Mouse (Mus musculus) NIH3T3 (cell line): ENCODE data around the gene Slco3a1.

ENCODE experiments used
- DNase-seq: peaks from one replicate; pipeline ENCODE4 v3.0.0-alpha.2; 2012; ENCODE audit warnings: low read depth

Gene Slco3a1

GRCm38 (mm10) chr7:74347026-74347425, 207.6 kb downstream of the Slco3a1 start:
- DNase-seq = no peak

DNA sequence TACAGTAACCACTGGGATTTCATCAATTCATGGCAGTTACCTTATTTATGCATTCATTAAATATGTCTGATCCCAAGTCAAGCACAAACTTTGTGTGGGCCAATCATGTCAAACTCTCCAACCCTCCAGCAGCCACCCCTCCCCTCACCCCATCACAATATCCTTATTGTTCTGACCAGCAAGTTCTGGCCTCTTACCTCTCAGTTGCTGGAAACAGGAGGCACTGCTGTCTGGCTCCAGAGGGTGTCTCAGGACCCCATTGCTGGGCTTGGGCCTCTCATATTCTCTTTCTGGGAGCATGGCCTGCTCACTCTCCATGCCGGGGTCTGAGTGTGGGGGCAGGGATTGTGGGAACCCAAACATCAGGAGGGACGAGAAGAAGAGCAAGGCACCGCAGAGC, 208.1 kb downstream of the Slco3a1 start:
- DNase-seq = no peak

- DNase-seq = no peak
These were observed 213.3 kb downstream of the Slco3a1 start for GRCm38 (mm10) chr7:74341149-74341805.

GRCm38 (mm10) chr7:74340419-74340954, 214.1 kb downstream of the Slco3a1 start:
- DNase-seq = no peak

DNA sequence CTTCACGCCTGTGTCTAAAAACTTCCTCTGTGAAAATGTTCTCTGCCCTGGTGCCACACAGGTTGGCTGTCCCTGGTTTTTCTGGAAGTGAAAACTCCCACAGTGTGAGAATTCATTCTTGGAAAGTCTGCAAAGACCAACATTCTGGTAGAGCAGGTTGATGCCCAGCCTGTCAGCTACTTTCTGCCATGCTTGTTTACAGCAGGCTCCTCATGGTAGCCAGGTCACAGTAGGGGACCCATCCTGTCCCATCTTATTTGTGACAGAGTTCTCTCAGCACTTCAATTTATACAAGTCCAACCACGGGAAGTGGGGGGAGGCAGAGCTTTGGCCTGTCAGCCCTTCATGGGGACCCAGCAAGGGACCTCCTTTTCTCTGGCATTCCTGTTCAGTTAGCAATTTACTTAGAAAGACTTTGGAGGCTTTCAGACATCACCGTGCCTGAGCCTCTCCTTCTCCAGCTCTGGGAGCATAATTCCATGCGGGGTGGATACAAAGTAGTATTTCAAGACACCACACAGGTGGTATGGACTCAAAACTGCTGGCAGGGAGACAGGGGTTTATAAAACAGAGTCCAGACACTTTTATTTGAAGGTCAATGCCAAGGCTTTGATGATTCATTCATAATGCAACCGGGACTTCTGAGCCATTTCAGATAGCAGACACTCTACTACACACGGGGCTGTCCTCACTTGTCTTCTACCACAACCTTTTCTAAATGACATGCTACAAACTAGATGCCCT, 216.7 kb downstream of the Slco3a1 start:
- DNase-seq = no peak

DNA sequence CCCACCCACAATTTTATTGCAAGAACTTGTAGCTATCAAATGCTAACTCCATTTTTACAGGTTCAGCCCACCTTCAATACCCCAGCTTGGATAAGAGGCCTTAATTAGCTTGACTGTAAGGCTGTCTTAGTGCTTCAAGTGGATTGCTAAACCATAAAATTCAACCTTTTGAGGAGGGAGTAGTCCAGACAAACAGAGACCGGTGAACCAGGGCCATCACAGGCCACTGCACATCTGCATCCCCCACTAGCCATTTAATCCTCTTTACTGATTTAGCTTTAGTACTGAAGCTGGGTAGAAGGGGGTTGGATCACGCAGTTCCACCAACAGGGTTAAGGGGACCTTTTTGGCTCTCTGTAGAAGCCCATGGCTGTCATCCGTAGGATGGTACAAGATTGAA, 222.3 kb downstream of the Slco3a1 start:
- DNase-seq = no peak

- peak; percentile 80 for DNase-seq
These were observed 223.5 kb downstream of the Slco3a1 start for GRCm38 (mm10) chr7:74330858-74331726.

- DNase-seq = no peak
These were observed 224.3 kb downstream of the Slco3a1 start for GRCm38 (mm10) chr7:74330117-74330857.

DNA sequence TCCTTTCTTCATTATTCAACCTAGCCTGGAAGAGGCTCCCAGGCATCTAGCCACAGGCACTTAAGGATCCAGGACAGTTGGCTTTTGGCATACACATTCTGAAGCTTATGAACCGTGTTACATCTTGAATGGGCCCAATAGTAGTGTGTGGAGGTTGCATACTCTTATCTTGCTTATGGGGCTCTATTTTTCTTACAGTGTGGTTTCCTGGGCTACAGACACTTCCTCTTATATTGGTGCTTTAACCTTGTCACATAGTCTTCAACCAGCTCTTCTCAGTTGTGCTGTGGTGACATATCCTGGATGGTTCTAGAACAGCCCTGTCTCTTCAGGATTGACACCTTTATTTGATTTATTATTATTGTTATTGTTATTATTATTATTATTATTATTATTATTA, 225.6 kb downstream of the Slco3a1 start:
- no peak for DNase-seq

- DNase-seq = no peak
These were observed 226.9 kb downstream of the Slco3a1 start for GRCm38 (mm10) chr7:74327716-74328115.

- DNase-seq = peak; percentile 10
These were observed 229.5 kb downstream of the Slco3a1 start for GRCm38 (mm10) chr7:74325052-74325451.

DNA sequence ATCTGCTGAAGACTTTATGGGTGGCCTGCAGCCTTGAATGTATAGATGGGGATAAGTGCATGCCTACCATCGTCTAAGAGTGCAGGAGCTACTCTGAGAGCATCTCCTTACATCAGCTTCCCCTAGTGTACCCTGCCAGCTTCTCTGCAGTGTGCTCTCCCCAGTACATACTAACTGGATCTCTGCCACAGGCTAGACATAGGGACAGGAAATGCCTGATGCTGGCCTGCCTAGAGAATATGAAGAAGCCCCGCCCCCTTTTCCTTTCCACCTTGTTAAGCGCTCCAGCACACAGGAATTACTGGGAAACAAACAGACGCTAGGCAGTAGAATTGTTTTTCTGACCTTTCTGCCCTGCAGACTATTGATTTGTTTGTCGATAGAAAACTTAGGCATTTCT, 230.9 kb downstream of the Slco3a1 start:
- DNase-seq = no peak

GRCm38 (mm10) chr7:74323194-74323593, 231.4 kb downstream of the Slco3a1 start:
- no peak for DNase-seq

DNA sequence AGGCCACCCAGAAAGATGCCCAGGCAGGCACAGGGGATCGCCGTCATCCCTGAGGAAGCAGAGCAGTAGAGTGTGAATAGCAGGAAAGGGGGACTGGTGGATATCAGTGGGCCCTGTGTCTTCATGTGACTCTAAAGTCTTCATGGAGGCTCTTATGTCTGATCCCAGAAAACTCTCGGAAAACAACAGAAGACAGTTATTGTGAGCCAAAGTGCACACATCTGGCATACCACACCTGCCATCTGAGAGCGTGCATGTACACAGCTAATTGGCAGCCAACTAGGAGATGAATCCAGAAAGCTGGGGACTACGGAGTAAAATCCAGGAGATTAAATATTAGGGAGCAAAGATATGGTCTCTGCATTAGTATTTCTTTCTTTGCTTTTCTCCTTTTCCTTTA, 233.9 kb downstream of the Slco3a1 start:
- no peak for DNase-seq

DNA sequence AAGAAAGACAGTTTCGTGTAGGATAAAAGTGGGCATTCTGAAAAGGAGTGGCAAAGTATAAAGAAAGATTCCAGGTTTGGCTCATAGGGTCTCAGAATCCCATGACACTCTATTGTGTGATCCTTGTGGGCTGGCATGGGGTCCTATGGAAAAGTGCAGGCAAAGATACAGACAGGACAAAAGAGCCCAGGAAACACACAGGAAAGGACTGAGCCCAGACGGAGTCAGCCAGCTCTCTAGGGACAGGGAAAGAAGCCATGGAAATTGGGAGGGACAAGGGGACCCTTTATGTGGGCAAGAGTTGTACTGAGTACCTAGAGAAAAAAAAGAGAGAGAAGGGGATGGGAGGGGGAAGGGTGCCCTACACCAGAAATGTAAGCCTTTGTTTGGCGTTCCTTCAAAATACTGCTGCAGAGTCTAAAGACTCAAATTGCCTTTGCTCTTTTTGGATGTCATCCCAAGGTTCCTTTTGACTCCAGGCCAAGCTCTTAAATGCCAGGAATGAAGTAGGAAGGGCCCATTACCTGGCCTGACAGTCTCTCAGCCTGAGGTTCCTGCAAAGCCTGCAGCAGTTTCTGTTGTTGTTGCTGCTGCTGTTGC, 238.6 kb downstream of the Slco3a1 start:
- DNase-seq = peak; percentile 73

DNA sequence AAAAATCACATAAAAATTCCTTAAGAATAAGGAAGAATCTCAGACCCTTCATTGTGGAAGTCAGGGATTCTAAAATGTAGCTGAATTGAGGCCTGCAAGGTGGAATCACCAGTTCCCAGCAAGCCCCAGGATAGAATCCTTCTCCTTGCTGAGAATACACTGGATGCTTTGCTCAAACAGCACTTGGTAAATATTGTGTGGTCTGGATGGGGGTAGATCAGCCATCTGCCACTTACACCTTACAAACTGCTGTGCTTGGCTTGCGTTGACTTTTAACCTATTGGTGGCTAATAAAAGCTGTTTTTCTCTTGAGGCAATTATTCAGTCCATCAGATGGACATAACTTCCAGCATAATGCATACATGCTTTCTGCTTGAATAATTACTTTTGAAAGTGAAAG, 240.3 kb downstream of the Slco3a1 start:
- no peak for DNase-seq

GRCm38 (mm10) chr7:74313279-74314105, 241.1 kb downstream of the Slco3a1 start:
- no peak for DNase-seq

GRCm38 (mm10) chr7:74311536-74311935, 243.0 kb downstream of the Slco3a1 start:
- DNase-seq = no peak

GRCm38 (mm10) chr7:74303611-74304300, 250.8 kb downstream of the Slco3a1 start:
- DNase-seq = no peak

DNA sequence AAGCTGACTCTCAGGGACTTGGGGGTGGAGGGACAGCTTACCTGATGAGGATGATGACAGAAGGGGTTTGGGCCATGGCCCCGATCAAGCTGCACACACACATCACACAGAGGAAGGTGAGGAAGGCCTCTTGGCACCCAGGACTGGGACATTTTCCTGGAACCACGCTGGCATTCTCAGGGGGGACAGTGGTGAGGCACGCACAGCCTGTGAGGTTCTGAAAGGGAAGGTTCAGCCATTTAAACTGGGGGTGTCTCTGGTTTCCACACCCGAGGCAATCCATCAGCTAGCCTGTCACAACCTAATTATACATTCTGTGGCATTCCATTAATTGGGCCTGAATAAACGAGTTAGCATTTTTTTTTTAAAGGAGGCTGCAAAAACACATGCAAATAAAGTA, 251.5 kb downstream of the Slco3a1 start:
- DNase-seq = no peak
